Mouse (Mus musculus) right cerebral cortex, adult 18-20 months (tissue): ENCODE measurements at regions not wholly inside any gene's neighbourhood (a gene's known extent, or its start where the extent isn't known, plus 50 kb on each side); places are given as distances from the start of the nearest gene placed in this dataset.
A peak's percentile ranks its signal among the peaks of the same experiment; 100 is the strongest.
"Not testable (repeated sequence)": the region's sequence is repeated elsewhere in the genome, so short reads cannot be mapped to it uniquely, and the experiment has no call there.

Source experiments
- DNase-seq: peaks from one replicate; pipeline ENCODE4 v3.0.0; 2022; ENCODE audit warnings: mixed read lengths

DNA sequence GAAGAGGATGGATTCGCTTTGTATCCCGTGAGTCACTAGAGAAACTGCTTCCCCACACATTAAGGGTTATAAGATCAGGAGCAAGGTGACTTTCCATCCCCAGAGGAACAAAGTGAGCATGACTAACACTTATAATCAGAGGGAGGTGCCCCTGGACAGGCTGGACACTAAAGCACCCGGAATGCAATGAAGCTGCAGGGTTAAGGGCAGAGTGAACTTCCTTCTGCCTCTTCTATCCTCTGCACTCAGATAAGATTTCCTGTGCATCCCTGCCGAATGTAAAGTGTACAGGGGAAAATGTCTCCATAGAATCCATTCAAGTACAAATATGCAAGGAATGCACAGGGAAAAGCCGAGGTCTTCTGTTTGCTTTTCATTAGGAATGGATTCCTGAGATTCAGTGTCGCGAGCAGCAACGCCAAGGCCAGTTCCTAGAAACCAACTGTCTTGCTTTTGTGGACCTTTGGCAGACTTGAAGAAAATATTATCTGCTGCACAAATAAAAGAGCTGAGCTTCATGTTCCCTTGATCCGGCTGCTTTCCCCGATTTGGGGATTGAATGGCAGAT, 58.5 kb upstream of the Fbxl7 start:
- DNase-seq = no peak

DNA sequence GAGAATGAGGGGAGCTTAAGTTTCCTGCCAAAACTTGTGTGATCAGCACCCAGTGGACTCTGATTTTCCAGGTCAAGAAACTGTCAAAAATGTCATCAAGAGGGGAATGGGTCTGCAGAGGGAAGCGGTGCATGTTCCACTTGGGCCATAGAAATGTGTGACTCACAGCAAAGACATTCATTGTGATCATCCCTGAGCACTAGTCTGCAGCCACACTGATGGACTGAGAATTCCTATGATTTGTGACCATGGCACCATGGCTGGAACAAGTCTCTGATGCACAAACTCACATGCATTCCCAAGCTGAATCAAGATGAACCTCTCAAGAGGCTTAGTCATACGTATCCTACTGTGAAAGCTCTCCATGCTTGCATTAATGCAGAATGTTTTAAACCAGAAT, 63.6 kb upstream of the Fbxl7 start:
- DNase-seq = no peak

DNA sequence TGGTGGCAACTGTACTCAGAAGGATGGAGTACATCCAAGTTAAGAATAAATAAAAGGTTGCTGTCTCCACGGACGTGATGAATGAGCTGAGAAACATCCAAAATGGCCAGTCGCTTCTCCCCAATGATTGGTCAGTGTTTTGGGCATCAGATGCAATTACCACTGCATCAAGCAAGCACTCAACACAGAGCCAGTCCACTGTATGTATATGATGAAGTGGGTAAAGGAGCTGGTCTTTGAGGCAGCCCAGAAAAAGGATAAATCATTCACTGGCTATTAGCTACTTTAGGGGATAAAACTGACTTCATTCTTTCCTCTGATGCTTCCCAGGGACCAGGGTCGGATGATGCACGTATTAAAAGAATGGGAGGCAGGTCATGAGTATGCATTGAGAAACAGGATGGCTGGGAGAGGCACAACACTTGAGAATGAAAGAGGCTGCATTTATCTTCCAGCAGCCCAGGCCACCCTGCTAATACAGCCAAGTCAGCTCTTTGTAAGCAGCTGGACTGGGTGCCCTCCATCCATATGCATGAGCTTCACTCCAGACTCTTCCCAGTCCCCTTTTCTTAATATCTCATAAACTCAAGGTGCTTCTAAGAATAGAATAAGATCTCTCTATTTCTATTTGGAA, 73.1 kb upstream of the Fbxl7 start:
- DNase-seq = no peak

DNA sequence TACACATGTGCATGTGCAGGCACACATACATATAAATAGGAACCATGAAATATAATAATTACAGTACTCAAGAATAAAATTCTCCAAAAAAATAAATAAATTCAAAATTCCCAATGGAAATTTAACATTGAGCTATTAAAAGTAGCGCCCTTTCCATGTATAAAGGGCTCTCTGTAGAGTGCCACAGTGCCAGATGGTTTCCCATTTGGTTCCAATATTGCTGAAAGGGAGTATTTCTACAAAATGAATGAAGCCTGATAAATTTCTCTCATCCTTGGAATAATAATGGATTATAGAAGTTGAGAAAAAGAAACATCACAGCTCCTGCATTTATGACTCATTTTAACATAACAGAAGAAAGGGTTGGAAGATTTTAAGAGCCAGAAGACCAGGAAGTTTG, 75.4 kb upstream of the Fbxl7 start:
- no peak for DNase-seq

DNA sequence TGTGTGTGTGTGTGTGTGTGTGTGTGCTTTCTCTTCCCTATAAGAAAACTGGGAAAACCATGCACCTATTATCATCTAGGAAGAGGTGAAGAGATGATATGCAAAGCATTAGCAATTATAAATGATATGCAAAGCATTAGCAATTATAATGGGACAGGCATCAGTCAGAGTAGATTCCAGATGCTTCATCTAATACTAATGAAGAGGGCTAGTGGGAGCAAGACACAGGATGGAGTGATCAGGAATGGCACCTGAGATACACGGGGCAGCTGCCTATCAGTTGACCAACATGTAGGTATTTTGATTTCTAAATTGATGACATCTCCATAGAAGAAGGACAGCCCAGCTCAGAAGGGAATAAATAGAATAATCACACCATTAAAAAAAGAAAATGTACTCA, 97.7 kb upstream of the Fbxl7 start:
- DNase-seq = no peak

DNA sequence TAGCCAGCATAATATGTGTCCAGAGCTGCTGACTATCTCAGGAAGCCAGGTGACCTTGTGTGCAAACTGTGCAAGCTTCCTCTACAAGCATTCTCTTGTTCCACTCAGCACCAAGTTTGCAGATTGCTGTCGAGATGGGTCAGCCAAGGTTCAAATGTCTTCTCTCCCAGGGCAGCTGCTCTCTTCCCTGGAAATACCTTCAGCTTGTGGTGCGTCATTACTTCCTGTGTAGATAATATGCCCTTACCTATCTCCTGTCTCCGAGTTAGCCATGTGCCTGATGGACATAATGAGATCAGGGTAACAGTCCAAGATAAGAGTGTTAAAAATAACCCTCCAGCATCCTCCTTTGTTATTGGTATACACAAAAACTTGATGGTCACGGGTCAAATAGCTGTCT, 113.7 kb upstream of the Fbxl7 start:
- no peak for DNase-seq

DNA sequence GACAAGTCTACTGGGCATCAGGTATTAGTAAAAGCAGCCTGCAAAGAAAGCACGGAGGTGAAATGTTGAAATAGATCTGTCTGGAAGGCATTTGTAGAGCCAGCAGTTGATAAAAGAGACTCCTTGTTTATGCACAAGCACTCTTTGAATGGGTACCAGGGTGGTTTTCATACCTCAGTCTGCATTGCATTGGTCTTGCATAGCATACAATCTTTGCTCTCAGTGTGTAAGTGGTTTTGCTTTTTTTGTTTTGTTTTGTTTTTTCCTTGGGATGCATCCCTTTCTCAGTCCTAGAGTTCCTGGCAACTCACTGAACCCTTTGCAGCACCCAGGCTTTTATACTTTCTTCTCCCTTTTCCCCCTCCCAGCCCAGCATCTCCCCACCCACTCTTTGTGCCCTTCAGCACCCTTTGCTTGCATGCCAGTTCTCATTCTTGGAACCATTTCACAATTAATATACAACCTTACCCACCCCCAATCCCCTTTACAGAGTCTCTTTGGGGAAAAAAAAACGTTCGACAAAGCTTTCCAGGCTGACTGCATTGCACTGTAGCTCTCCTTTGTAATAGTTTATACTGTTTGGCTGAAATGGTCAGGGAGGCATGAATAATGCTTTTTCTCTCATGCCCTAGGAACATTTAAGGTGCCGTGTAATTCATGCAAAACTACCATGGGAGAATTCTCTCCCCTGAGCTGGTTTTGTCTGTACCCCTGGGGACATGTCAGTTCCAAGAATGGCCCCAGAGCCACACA, 118.7 kb upstream of the Fbxl7 start:
- DNase-seq = no peak

DNA sequence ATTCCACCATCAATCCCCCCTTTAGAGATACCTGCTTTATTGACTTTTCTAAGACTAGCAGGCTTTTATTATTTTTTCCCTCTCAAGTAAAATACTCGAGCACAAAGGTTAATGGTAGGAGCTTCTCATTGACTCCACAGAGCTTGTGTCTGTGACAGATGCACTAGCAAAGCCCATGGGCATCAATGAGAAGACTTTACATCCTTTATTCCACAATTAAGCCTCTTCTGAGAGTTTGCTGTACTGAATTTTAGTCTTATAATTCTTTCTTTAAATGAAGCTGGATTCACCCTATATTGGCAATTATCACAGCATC, 119.2 kb upstream of the Fbxl7 start:
- DNase-seq = no peak

DNA sequence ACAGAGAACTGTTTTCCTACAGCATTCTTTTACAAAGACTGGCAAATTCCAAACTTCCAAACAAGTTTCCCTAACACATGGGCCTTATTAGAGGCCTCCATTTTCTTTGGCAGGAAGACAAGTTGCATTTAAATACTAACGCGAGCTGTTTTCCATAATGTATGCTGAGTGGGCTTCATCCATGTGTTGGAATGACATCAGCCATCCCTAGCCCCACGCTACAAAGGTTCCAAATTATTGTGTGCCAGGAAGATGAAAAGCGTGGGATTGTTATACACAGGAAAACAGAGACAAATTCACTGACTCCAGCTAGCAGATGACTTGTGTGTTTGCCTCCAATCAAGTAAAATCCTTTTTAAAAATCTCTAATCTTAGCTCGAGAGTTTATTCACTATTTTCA, 125.1 kb upstream of the Fbxl7 start:
- no peak for DNase-seq

DNA sequence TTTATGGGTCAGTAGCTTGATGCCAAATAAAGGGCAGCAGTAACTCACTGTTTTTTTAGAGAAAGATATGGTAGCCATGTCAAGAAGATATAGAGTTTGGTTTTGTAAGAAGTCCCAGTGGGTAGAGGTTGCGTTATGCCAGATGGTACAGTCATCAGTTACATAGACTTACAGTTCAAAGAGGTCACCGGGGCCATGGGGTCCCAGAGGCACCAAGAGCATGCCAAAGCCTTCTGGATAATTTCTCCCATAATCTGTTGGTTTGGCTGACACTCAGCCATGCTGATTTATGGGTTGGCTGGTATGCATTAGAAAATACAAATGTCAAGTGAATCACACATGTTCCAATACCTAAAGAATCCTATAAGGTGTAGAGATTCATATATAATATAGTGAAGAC, 137.9 kb upstream of the Fbxl7 start:
- DNase-seq = no peak

DNA sequence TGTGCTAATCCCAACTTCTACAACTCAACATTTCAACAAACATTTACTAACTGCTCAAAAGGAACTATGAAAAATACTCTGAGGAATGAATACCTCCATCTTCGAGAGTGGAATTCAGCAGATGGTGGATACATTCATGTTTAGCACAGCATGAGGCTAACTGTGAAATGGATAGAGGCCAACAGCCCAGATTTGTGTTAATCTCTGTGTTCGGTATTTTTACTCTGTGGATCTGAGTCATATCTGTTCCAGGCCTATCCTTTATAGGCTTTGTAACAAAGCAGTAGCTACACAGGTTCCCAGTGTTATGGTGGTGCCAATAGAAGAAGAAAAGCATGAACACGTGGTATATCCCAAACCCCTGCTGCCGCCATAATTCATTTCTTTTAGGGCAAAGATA, 148.4 kb upstream of the Fbxl7 start:
- DNase-seq = peak; percentile 64

DNA sequence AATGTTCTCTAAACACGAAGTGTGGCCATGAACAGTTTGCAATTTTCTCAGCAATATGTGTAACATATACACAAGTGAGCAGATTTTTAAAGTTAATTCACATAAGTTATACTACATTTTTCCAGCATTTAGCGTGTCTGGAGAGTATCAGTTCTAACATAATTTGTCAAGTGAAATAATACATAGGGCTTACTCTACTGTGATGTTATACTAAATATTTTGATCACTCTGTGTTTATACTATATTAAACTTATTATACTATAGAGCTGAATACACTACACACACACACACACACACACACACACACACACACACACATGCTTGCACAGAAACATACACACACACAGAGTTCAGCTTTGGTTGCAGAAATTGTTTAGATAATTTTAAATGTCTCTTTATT, 155.3 kb upstream of the Fbxl7 start:
- DNase-seq = no peak

DNA sequence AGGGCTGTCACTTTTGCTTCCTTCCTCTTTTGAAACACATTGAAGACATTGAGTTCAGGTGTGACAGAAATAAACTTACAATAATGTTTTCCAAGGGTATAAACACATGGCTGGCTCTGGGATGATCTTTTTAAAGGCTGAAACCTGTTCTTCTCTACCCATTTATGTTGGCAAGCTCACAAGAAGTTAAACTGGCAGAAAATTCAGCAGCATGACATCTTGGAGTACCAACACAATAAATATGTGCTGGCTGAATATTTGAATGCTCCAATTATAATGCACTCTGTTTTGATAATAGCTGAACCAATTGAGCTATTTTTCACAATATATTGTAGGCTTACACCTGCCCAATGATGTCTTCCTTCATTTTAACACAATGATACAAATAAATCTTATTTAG, 168.1 kb upstream of the Fbxl7 start:
- no peak for DNase-seq

DNA sequence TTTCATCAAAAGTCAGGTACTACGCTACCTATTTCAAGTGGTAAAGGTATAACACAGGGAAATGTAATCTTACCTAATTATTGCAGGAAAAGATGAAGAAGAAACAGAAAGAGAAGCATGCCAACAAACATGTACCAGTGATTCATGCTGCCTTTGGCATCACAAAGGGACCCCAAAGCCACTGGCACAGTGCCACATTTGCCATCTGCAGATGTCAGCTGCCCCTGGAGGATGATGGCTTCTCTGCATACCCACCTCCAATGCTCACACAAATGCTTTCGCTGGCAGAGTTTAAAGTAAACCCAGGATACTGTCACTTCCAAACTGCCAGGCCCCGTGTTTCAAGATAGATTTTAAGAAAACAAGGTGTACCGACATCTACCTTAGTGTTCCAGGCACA, 168.6 kb upstream of the Fbxl7 start:
- no peak for DNase-seq

DNA sequence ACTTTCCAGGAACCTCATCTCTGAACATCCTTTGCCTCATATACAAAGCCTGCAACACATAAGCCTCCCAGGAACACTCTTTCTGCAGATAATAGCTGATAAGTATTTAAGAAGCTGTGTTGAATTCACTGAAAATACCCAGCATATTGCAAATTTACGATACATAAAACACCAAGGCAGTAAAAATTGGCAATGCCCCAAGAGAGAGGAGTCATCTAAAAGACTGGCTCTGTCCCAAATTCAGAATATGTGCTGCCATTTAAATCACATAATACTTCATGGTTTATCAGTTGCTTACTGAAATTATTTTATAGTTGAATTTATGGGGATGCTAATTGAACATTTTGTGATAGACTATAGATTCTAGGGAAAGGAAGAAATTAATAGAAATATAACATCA, 172.3 kb upstream of the Fbxl7 start:
- no peak for DNase-seq

DNA sequence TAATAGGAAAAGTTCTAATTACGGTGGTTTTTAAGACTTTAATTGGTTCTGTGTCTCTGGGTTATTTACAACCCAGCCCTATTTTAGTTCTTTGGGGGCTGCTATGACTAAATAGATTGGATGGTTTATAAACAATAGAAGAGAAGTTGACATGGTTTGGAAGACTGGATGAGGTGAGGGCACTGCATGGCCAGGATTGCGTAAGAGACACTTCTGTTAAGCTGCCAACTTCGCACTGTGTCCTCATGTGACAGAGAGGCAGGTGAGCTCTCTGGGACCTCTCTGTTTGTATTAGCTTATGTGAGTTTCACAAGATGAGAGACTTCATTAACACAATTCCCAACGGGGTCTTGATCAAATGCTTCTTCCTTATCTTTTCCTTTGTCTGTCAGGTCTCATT, 182.5 kb upstream of the Fbxl7 start:
- no peak for DNase-seq

DNA sequence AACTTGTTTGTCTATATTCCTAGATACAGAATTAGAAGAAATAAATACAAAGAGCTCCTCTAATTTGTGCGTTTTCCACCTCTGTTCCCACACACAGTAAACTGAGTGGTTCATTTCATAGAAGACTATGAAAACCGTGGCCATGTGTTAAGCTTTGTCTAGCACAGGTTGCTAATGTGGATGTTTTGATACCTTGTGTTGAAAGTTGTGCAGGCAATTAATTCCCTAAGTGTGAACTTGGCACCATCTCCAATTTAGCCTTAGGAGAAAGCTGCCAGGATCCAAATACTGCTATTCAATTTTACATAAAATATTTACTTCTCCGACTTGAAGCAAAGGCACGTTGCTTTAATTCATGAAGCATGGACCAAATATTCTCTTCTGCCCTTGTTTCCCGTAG, 187.4 kb upstream of the Fbxl7 start:
- DNase-seq = no peak

DNA sequence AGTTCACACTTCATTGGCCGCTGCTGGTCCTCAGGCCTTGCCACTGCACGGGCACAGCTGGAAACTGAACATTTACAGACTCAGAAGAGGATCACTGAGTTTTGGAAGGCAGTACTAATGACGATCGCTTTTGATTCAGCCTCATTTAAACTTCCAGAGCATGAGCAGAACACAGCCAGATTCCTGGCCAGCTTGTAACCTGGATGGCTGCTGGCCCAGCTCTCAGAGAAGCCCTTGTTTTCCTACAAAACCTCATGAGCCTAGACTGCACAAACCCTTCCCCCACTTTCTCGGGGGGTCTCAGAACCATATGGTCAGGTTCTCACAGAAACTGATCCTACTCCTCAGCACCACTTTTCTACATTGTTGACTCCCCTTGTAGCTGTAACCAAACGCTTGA, 188.2 kb upstream of the Fbxl7 start:
- DNase-seq = no peak

DNA sequence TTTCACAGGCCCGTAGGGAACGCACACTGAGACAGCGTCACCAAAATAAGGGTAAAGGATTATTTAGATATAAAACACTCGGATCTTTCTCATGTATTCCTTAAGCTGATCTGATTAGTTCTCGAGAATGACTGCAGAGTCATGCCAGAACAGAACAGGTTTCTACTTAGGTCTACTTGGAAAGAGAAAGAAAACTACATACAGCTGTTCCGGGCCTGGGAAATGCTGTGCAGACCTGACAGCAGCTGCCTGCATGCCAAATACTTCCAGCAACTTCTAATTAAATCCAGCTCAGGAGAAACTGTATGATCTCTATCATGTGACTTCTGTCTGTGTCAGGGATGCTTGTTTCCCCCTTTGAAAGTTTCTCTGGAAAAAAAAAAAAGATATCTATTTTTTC, 193.8 kb upstream of the Fbxl7 start:
- no peak for DNase-seq

DNA sequence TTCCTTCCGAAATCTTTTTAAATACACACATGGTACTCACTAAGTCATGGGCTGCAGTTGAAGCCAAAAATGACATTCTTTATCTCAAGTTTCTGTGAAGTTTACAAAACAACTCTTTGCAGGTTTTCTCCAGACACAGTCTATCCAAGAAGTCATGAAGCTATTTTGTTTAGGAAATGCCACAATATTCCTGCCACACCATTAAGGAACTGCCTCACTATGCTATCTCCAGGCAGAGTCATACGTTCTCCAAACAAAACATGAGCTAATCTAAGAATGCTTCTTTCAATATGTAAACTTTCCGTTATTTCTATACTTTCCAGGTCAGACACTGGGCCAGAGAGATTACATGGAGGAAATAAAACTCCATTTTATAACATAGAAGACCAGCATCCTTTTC, 198.7 kb upstream of the Fbxl7 start:
- DNase-seq = no peak

DNA sequence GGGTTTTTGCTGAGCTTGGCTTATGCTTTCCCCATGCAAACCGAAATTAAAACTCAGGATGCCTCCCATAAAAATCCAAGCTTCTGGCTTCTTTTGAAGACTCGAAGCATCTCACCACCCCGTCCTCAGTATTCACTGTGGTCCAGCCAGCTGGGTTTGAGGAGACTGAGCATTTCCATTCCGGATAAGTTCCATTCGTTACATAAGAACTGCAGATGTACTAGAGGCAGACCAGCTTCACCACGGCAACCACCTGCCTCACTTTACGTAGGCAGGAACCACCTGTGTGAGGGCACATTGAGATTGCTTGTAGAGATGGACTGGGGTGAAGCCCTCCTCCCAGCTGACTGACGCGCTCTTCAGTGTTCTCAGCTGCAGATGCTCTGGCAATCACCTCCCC, 199.9 kb upstream of the Fbxl7 start:
- DNase-seq = peak; percentile 35

DNA sequence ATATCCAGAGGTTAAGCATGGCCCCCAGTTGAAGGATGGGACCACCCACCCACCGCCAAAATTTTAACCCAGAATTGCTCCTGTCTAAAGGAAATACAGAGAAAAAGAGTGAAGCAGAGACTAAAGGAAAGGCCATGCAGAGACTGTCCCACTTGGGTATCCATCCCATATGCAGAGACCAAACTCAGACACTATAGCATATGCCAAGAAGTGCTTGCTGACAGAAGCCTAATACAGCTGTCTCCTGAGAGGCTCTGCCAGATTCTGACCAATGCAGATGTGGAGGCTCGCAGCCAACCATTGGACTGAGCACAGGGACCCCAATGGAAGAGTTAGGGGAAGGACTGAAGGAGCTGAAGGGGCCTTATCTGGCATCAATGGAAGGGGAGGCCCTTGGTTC, 206.2 kb upstream of the Fbxl7 start:
- not testable (repeated sequence) for DNase-seq

DNA sequence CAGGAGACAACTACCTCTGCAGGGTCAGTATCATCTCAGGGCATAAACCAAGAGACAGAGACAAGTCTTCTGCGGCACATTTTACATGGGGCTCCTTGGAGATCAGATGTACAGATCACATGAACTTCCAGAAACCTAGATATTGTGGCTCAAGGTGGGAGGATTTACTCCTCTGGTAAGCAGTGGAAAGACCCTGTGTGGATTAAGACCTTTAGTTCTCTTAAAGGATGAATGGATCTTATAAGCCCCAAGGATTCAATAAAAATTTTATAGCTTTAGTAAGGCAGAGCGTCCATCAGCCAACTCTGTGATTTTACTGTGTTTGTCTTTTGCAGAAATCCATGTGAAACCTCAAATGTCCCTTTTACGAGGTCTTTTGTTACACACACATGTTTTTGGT, 213.8 kb upstream of the Fbxl7 start:
- DNase-seq = no peak

DNA sequence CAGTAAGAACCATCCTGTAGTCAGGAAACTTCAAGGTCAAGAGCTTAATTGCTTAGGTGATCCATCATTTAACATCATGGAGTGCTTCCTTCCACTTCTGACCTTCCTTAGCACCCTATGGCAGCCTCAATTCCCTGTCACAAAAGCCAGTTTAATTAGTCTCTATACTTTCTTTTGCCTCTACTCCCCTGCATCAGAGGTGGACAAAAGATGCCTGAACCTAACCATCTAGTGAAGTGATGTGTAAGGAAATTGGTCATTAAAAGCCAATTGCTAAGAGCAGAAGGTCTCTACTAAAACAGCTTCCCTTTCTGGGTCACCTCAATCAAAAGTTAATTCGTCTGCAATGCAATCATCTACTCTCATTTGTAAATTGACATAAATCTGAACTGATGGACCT, 234.3 kb upstream of the Fbxl7 start:
- DNase-seq = no peak

DNA sequence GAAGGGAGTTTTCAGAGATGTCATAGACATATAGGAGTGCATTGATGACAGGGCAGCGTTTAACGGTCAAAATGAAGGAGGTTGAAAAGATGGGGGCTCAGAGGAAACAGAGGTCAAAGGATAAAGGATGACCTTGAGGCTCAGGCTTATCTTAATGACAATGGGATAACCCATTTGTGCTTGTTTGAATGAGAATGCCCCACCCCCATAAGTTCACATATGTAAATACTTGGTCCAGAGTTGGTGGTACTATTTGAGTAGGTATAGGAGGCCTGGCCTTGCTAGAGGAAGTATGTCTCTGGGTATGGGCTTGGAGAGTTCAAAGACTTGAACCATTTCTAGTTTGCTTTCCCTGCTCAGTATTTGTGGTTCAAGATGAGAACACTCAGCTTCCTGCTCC, 237.4 kb upstream of the Fbxl7 start:
- no peak for DNase-seq
